Mouse (Mus musculus): Measurements from ENCODE around the gene Nipal4. TPM values are rescaled to one million over a fixed set of nuclear protein-coding genes. Genes with fewer than 3 reads are reported as not detected.

Nipal4 gene
- polyA plus RNA-seq, 1 experiment from 2014 or later: 1.2 TPM

- Histone ChIP-seq H3K9me3 (replicated peaks) (no peaks in the 10 kb centered on the region), H3K4me1 (no peaks in the 10 kb centered on the region), H3K27ac (no peak overlapping the region), H3K4me3 (replicated peaks) (no peak overlapping the region), H3K4me2 (no peak overlapping the region), H3K36me3 (peaks cover 52% of the 10 kb centered on the region), H3K9ac (no peak overlapping the region), H3K27me3 (no peaks in the 10 kb centered on the region)
- ATAC-seq (replicated peaks; ENCODE audit: low FRiP score): no peak
- WGBS: 89% methylated on average over 11 of the region's 11 CpGs
Observed at GRCm38 (mm10) chr11:46145163-46145875, 21.0 kb downstream of the Nipal4 start.

GRCm38 (mm10) chr11:46143342-46143741, 23.0 kb downstream of the Nipal4 start:
- WGBS: 84% methylated on average over 6 of the region's 6 CpGs
- peaks cover 72% of the 10 kb centered on the region for H3K36me3 ChIP-seq
- no peaks in the 10 kb centered on the region for H3K27me3 ChIP-seq
- no peak overlapping the region for H3K4me3 ChIP-seq (replicated peaks)
- no peak overlapping the region for H3K9ac ChIP-seq
- ATAC-seq (replicated peaks; ENCODE audit: low FRiP score): no peak
- H3K27ac ChIP-seq: no peak overlapping the region
- no peaks in the 10 kb centered on the region for H3K9me3 ChIP-seq (replicated peaks)
- H3K4me1 ChIP-seq: no peaks in the 10 kb centered on the region
- H3K4me2 ChIP-seq: no peak overlapping the region

- H3K4me3 ChIP-seq (replicated peaks): no peak overlapping the region
- H3K4me2 ChIP-seq: no peak overlapping the region
- H3K27me3 ChIP-seq: no peaks in the 10 kb centered on the region
- H3K36me3 ChIP-seq: peaks cover 78% of the 10 kb centered on the region
- no peak overlapping the region for H3K27ac ChIP-seq
- no peaks in the 10 kb centered on the region for H3K4me1 ChIP-seq
- WGBS: 93% methylated on average over 2 of the region's 2 CpGs
- ATAC-seq (replicated peaks; ENCODE audit: low FRiP score): no peak
- no peaks in the 10 kb centered on the region for H3K9me3 ChIP-seq (replicated peaks)
- H3K9ac ChIP-seq: no peak overlapping the region
Observed at GRCm38 (mm10) chr11:46134899-46135298, 31.4 kb downstream of the Nipal4 start.

GRCm38 (mm10) chr11:46131022-46131986, 35.0 kb downstream of the Nipal4 start:
- ATAC-seq (replicated peaks; ENCODE audit: low FRiP score): no peak
- H3K36me3 ChIP-seq: peaks cover 64% of the 10 kb centered on the region
- peaks cover 5% of the 10 kb centered on the region; the same call in 1 of the 2 replicates for H3K4me1 ChIP-seq
- H3K9me3 ChIP-seq (replicated peaks): no peaks in the 10 kb centered on the region
- 91% methylated on average over 17 of the region's 17 CpGs for WGBS
- no peak overlapping the region for H3K4me3 ChIP-seq (replicated peaks)
- H3K9ac ChIP-seq: no peak overlapping the region
- H3K27me3 ChIP-seq: no peaks in the 10 kb centered on the region
- no peak overlapping the region for H3K4me2 ChIP-seq
- no peak overlapping the region for H3K27ac ChIP-seq

GRCm38 (mm10) chr11:46128548-46128945, 37.8 kb downstream of the Nipal4 start:
- Histone ChIP-seq H3K36me3 (peaks cover 57% of the 10 kb centered on the region), H3K4me3 (replicated peaks) (no peak overlapping the region), H3K9ac (no peak overlapping the region), H3K4me2 (no peak overlapping the region), H3K9me3 (replicated peaks) (no peaks in the 10 kb centered on the region), H3K27ac (no peak overlapping the region), H3K27me3 (no peaks in the 10 kb centered on the region), H3K4me1 (peaks cover 5% of the 10 kb centered on the region; the same call in 1 of the 2 replicates)
- no peak for ATAC-seq (replicated peaks; ENCODE audit: low FRiP score)
- 75% methylated on average over 9 of the region's 9 CpGs for WGBS

- peak; percentile 67; the same call in 1 of the 2 replicates for ATAC-seq (replicated peaks; ENCODE audit: low FRiP score)
- H3K4me1 ChIP-seq: peaks cover 5% of the 10 kb centered on the region; the same call in 1 of the 2 replicates
- no peak overlapping the region for H3K4me2 ChIP-seq
- 67% methylated on average over 15 of the region's 15 CpGs for WGBS
- peak overlapping the region; percentile 67 for H3K27ac ChIP-seq
- H3K36me3 ChIP-seq: peaks cover 62% of the 10 kb centered on the region
- H3K9ac ChIP-seq: no peak overlapping the region
- H3K4me3 ChIP-seq (replicated peaks): no peak overlapping the region
- H3K9me3 ChIP-seq (replicated peaks): no peaks in the 10 kb centered on the region
- no peaks in the 10 kb centered on the region for H3K27me3 ChIP-seq
Observed at GRCm38 (mm10) chr11:46127621-46128547, 38.4 kb downstream of the Nipal4 start.

- peaks cover 5% of the 10 kb centered on the region; the same call in 1 of the 2 replicates for H3K4me1 ChIP-seq
- no peaks in the 10 kb centered on the region for H3K9me3 ChIP-seq (replicated peaks)
- no peak overlapping the region for H3K4me3 ChIP-seq (replicated peaks)
- no peaks in the 10 kb centered on the region for H3K27me3 ChIP-seq
- peak overlapping the region; percentile 67 for H3K27ac ChIP-seq
- H3K36me3 ChIP-seq: peaks cover 64% of the 10 kb centered on the region
- no peak for ATAC-seq (replicated peaks; ENCODE audit: low FRiP score)
- H3K4me2 ChIP-seq: no peak overlapping the region
- WGBS: 92% methylated on average over 11 of the region's 11 CpGs
- no peak overlapping the region for H3K9ac ChIP-seq
Observed at GRCm38 (mm10) chr11:46126827-46127410, 39.4 kb downstream of the Nipal4 start.

- no peak for ATAC-seq (replicated peaks; ENCODE audit: low FRiP score)
- H3K4me2 ChIP-seq: no peak overlapping the region
- H3K4me1 ChIP-seq: peaks cover 5% of the 10 kb centered on the region; the same call in 1 of the 2 replicates
- no peaks in the 10 kb centered on the region for H3K27me3 ChIP-seq
- H3K9me3 ChIP-seq (replicated peaks): no peaks in the 10 kb centered on the region
- H3K36me3 ChIP-seq: peaks cover 63% of the 10 kb centered on the region
- no peak overlapping the region for H3K4me3 ChIP-seq (replicated peaks)
- 93% methylated on average over 7 of the region's 7 CpGs for WGBS
- no peak overlapping the region for H3K27ac ChIP-seq
- H3K9ac ChIP-seq: no peak overlapping the region
Observed at GRCm38 (mm10) chr11:46126317-46126716, 40.0 kb downstream of the Nipal4 start.

- H3K27me3 ChIP-seq: no peaks in the 10 kb centered on the region
- no peak for ATAC-seq (replicated peaks; ENCODE audit: low FRiP score)
- H3K4me2 ChIP-seq: no peak overlapping the region
- no peak overlapping the region for H3K27ac ChIP-seq
- WGBS: 93% methylated on average over 7 of the region's 7 CpGs
- no peaks in the 10 kb centered on the region for H3K9me3 ChIP-seq (replicated peaks)
- no peak overlapping the region for H3K9ac ChIP-seq
- peaks cover 5% of the 10 kb centered on the region; the same call in 1 of the 2 replicates for H3K4me1 ChIP-seq
- H3K36me3 ChIP-seq: peaks cover 63% of the 10 kb centered on the region
- no peak overlapping the region for H3K4me3 ChIP-seq (replicated peaks)
Observed at GRCm38 (mm10) chr11:46125835-46126229, 40.5 kb downstream of the Nipal4 start.

GRCm38 (mm10) chr11:46125093-46125834, 41.0 kb downstream of the Nipal4 start:
- Histone ChIP-seq H3K27ac (no peak overlapping the region), H3K36me3 (peaks cover 59% of the 10 kb centered on the region), H3K4me2 (no peak overlapping the region), H3K27me3 (no peaks in the 10 kb centered on the region), H3K9ac (no peak overlapping the region), H3K9me3 (replicated peaks) (no peaks in the 10 kb centered on the region), H3K4me3 (replicated peaks) (no peak overlapping the region), H3K4me1 (peaks cover 5% of the 10 kb centered on the region; the same call in 1 of the 2 replicates)
- ATAC-seq (replicated peaks; ENCODE audit: low FRiP score): no peak
- 93% methylated on average over 12 of the region's 12 CpGs for WGBS

Data from kidney, embryonic 15.5 days (tissue).